Mouse (Mus musculus): ENCODE results near the gene Cytl1.

The Cytl1 gene

GRCm38 (mm10) chr5:37735224-37735623, at the start of gene Cytl1:
Cytl1 (plus strand) TSS chr5:37735519.
- DNase-seq: no peak

DNA sequence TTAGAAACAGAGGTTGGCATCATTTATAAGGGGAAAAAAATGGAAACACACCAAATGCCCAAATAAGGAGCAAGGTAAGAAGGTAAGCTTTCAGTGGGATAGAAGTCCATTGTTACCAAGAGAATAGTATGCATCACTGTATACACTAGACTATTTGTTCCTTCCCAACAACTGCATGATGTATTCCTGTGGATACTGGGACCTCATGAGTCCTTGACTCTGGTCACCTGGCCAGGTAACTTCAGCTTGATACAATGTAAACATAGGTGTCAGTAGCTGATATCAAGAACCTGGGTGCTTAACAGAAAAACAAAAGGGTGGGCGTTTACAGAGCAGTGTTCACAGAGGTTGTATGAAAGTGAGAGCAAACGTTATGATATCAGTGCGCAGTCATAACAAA, 42.6 kb upstream of the Cytl1 start:
- DNase-seq: no peak

DNA sequence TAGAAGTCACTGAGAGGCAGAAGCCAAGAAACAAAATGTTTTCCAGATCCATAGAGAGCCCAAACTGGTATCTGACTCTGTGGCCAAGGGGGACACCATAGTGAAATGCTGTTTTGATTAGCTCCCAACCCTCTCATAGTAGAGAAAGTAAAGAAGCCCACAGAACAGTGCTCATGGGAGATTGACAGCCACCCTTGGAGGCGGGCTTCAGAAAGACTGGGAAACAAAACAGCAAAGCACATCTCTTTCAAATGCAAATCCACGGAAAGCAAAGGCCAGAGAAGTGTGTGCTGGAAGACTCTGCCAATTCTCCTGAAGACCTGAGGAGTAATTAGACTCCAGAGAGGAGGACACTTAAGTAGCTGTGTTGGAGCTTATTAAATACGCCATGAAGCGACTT, 39.5 kb upstream of the Cytl1 start:
- DNase-seq: no peak

DNA sequence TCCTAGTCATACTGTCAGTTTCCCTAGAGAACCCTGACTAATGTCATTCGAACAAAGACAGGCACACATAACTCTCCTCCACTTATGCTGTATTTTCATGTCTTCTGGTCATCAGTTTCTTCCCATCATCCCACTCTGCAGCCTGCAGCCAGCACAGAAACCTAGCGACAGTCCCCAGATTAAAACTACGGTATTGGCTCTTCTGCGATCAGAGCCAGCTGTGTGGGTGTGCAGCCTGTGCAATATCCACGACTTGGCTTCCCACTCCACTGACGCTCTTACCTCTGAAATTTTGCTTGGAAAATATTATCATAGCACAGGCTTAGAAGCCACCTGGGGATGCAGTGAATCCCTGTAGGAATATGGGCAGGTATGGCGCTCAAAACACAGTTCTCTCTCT, 38.0 kb upstream of the Cytl1 start:
- no peak for DNase-seq

DNA sequence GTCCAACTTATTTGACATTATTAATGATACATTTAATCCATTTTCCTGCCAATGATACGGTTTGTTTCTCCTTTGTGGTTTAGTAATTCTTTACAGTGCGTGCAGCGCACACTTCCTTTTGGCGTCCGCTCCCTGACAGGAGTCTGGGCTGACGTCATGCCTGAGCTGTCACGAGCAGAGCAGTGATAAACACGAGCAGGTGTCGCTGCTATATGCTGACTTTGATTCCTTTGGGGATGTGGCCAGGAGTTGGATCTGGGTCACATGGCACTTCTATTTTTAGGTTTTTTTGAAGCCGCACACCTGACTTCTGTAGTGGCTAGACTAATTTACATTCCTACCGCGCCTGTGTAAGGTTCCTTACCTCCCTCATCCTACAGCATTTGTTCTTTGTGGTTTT, 35.6 kb upstream of the Cytl1 start:
- DNase-seq: peak; percentile 28 to 49

- DNase-seq: no peak
Measured at GRCm38 (mm10) chr5:37704962-37705361, 30.4 kb upstream of the Cytl1 start.

- no peak for DNase-seq
Measured at GRCm38 (mm10) chr5:37708124-37708523, 27.2 kb upstream of the Cytl1 start.

DNA sequence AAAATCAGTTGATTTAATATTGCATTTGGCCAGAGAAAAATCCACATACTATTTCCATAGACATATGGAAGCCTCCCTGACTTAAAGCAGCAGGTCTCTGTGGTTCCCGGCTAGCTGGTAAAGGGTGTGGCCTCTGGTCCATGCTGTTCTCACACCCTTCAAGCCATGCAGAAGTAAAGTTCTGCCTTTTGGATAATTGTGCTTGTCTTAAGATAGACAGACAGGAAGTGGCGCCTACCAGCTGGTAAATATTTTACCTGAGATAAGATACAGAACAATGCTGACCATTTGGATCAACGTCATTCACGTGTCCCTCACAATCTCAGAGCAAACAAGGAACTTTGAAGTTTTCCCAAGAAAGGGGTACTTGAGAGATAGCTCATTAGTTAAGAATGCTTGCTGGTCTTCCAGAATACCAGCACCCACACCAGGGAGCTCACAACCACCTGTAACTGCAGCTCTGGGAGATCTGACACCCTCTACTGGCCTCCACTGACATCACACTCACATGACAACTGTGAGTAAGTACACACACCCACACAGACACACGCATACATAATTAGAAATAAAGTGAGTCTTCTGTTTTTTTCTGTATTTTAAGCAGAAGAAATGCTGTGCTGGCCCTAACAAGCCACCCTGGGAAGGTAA, 25.9 kb upstream of the Cytl1 start:
- DNase-seq: no peak

DNA sequence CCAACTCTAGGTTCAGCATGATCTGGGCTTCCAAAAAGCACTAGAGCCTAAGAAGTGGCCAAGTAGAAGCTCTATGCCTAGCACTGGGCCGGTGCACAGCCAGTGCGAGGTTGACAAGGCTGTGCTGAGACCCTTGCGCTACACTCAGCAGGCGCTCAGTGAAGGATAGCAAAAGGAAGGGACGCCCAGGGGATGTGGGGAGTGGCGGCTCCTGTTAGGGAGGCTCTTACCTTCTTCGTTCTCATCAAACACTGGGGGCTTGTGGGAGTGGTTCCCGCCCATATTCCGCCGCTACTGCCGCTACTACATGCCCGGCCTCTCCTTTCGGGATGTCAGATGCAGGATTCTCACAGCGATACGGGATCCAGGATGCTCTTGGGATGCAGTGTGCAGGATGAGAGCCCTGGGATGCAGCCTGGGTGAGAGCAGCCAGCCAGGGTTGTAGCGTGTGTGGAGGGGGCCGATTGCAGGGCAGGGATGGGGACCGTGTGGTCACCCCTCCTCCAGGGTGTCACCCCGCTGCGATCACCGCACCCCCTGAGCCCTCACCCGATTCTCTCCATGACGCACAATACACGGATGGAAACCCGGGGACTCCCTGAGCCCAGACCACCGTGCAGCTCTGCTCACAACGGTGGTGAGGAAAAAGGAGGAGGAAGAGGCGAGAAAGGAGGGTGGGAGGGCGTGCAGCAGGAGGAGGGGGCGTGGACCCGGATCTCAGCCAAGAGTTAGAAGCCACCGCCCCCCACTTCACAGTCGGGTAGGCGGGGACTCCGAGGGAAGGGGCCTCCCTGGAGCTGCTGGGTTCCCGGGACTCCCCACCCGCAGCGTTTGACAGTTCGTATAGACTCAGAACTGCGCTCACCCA, 18.6 kb upstream of the Cytl1 start, which contains the start of gene Stk32b:
Gene Stk32b (minus strand): TSS at position 667 of the 868 bp plus-strand sequence.
- DNase-seq: peak; percentile 7 to 17

GRCm38 (mm10) chr5:37717384-37717963, 17.8 kb upstream of the Cytl1 start:
- peak; percentile 15 to 55 for DNase-seq

DNA sequence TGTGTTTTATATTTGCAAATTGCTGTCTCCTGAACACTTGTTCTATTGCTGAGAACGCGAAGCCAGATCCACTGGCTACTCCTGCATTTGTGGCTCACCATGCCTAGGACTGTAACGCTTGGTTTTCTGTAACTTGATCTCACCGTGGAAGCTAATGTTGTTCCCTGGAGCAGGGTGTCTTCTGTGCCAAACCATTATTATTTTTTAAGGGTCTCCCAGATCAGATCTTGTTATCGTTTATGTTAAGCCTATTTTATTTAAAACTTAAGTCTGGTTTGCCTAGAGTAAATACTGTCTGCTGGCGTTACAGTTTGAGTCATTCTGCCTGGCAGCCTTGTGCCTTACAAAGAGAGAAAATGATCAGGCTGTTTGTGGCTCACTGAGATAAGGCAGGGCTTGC, 14.6 kb upstream of the Cytl1 start:
- DNase-seq: no peak

GRCm38 (mm10) chr5:37725220-37725886, 10.0 kb upstream of the Cytl1 start:
- DNase-seq: no peak

DNA sequence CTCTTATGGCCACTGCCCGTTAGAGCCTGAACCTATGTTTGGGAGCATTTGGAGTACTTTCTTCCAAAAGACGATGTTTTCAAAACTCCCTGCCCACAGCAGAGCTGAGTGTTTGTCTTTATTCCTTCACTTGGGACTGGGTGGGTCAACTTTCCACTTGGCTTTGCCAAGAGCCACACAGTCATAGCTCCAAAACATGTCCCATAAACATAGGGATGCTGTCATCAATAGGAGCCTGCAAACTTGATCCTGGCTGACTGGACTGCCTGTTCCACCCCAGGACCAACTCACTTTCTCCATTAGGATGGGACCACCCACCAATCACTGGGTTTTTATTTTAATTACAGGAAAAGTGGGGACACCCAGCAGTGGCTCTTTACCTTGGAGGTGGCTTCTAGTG, 4.5 kb upstream of the Cytl1 start:
- DNase-seq: no peak

GRCm38 (mm10) chr5:37736213-37736612, 894 bp downstream of the Cytl1 start:
- DNase-seq: no peak

DNA sequence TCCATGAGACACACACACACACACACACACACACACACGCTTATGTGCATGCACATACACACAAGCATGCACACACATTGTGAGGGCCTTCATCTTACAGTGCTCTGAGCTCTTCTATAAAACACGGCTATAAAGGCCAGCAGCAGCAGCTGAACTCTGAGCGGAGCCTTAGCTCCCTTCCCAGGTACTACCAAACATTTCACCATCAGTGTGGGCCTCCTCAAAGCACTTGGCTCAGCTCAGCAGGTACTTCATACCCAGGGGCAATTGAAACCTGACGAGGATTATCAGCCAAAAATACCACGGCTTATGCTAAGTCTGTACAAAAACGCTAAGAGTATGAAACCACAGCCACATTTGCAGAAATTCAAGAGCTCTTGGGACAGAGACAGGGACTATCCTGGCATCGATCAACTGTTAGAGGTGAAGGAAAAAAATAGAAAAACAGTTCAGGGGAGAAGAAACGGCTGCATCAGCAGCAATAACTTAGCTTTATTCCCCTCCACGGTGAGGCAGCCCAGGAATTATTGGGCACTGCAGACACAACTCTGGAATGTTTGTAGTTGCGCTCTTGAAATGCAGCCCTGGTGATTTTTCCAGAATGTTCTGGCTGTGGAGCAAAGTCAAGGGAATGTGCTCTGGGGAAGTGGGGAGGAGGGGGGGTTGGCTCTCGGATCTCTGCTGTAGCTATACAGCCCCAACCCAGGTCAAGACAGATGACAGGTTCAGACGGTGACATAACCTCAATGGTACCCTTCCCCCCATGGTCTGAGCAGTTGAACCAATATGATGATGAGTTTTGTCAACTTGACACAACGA, 8.8 kb downstream of the Cytl1 start:
- no peak for DNase-seq

GRCm38 (mm10) chr5:37752027-37752967, 17.0 kb downstream of the Cytl1 start:
- peak; percentile 73 to 82 for DNase-seq

- DNase-seq: no peak
Measured at GRCm38 (mm10) chr5:37753366-37753765, 18.0 kb downstream of the Cytl1 start.

DNA sequence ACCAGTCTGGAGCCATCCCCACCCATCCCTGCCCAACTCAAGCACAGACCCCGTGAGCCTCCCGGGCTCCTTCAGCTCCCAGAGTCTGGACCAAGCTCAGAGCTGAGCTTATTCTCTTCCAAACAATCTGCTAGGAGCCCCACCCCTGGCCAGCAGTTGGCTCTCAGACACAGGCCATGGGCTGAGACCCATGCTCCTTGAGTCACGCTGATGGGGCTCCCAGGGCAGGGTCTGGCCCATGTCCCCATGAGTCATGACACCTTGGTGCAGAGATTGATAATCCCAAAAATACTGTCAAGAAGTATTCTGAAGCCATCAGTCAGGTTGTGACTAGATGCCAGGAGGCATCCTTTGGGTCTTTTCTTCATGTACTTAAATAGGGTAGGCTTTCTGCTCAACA, 26.7 kb downstream of the Cytl1 start:
- DNase-seq: no peak

- no peak for DNase-seq
Measured at GRCm38 (mm10) chr5:37765851-37766250, 30.5 kb downstream of the Cytl1 start.

- no peak for DNase-seq
Measured at GRCm38 (mm10) chr5:37767231-37767630, 31.9 kb downstream of the Cytl1 start.

DNA sequence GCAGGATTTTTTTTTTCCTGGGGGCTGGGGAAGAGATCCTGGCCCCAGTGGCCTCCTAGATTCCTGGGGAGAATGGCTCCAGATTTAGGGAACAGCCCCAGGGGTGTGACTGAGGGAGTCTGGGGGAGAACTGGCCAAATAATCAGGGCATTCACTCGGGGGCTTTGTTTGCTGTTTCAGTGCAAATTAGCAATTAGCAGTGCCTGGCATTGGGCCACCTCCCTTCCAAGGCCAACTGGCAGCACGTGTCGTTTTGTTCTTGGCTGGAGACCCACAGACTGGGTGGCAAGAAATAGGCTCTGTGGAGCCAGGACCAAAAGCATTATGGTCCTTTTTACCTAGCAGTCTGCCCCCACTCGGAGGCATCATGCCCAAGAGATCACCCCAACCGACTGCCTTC, 33.7 kb downstream of the Cytl1 start:
- peak; percentile 48 to 73 for DNase-seq
